Mouse (Mus musculus) midbrain, embryonic 16.5 days (tissue): ENCODE measurements around the gene Skap1. TPM values are rescaled to one million over a fixed set of nuclear protein-coding genes. Genes with fewer than 3 reads are reported as not detected.

ENCODE experiments used
- ATAC-seq: fragments of 200-750 bp; cut with Nextera tagmentation; 2 replicates; pipeline ENCODE4 v1.8.0; 2017; ENCODE audit warnings: moderate TSS enrichment
- H3K27ac ChIP-seq: fragments of 300-500 bp; sonication (generic); 2 replicates; pipeline ENCODE4 v1.5.1; 2014; ENCODE audit warnings: mild to moderate bottlenecking, low read length, mixed read lengths
- H3K27me3 ChIP-seq: fragments of 300-500 bp; sonication (generic); 2 replicates; pipeline ENCODE4 v1.6.1; 2014; ENCODE audit warnings: low read depth, low read length, mixed read lengths; ENCODE audit not compliant: control insufficient read depth, insufficient read depth
- H3K36me3 ChIP-seq: fragments of 300-500 bp; sonication (generic); 2 replicates; pipeline ENCODE4 v1.6.1; 2014; ENCODE audit warnings: mild to moderate bottlenecking, low read length, moderate library complexity, mixed read lengths; ENCODE audit not compliant: control insufficient read depth, insufficient read depth
- H3K4me1 ChIP-seq: fragments of 300-500 bp; sonication (generic); 2 replicates; pipeline ENCODE4 v1.6.1; 2014; ENCODE audit warnings: mild to moderate bottlenecking, low read length, mixed read lengths; ENCODE audit not compliant: control insufficient read depth, insufficient read depth
- H3K4me2 ChIP-seq: fragments of 300-500 bp; sonication (generic); 2 replicates; pipeline ENCODE4 v1.6.1; 2014; ENCODE audit warnings: mild to moderate bottlenecking, low read length, mixed read lengths
- H3K4me3 ChIP-seq: fragments of 300-500 bp; sonication (generic); 2 replicates; pipeline ENCODE4 v1.5.1; 2014; ENCODE audit warnings: low read depth, mild to moderate bottlenecking, low read length, moderate library complexity, mixed read lengths
- H3K9ac ChIP-seq: fragments of 300-500 bp; sonication (generic); 2 replicates; pipeline ENCODE4 v1.6.1; 2014; ENCODE audit warnings: low read depth, low read length, mixed read lengths
- H3K9me3 ChIP-seq: fragments of 300-500 bp; sonication (generic); replicated peaks from 2 replicates; pipeline ENCODE4 v1.6.1; 2014; ENCODE audit warnings: mild to moderate bottlenecking, low read length, mixed read lengths; ENCODE audit not compliant: control insufficient read depth, poor library complexity, severe bottlenecking
- WGBS: fragments of 180-500 bp; shearing (Covaris S2); extraction: QIAGEN DNeasy Blood & Tissue Kit; methylation state at CpG from one replicate; pipeline ENCODE4 v1.1.7; 2014; 5-methylcytosine and 5-hydroxymethylcytosine counted together
- polyA plus RNA-seq: library from polyadenylated mRNA; unstranded; fragments of >200 nt; fragmentation: Nextera tagmentation; extraction: Ambion mirVana; gene quantifications from 2 replicates; pipeline ENCODE4 v1.2.1, GENCODE M21; 2015

Gene Skap1
- polyA plus RNA-seq, 1 experiment from 2014 or later: 3.6 TPM

DNA sequence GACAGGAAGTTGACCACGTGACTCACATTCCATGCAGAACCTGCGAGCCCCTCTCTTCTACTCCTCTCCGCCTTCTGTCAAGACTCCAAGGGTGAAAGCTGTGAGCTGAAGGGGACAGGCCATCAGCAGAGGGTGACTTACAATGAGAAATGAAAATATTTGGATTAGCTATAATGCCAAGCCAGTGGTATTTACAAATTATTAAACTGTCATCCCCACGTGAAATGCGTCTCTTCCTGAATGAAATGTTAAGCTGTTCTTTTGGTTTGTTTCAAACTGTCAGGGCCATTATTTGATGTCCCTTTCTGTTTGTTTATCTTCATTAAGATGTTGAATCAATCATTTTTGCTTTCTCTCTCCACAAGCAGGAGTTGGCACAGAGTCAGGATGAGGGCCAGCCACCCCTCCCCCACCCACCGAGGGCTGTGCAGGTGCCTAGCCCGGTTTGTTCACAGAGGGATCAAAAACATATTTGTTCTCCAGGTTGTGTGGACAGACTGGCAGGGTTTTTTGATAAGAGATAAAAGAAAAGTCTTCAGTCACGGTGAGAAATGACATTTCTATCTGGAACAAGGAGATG, 210.5 kb downstream of the Skap1 start:
- Histone ChIP-seq H3K4me2 (no peak overlapping the region), H3K36me3 (no peaks in the 10 kb centered on the region), H3K4me3 (no peak overlapping the region), H3K4me1 (peaks cover 8% of the 10 kb centered on the region; the same call in 1 of the 2 replicates), H3K9ac (no peak overlapping the region), H3K9me3 (no peaks in the 10 kb centered on the region), H3K27ac (no peak overlapping the region), H3K27me3 (no peaks in the 10 kb centered on the region)
- ATAC-seq: no peak
- WGBS: 51% methylated on average over 8 of the region's 8 CpGs

- 87% methylated on average over 13 of the region's 13 CpGs for WGBS
- no peak overlapping the region for H3K27ac ChIP-seq
- ATAC-seq: no peak
- no peak overlapping the region for H3K9ac ChIP-seq
- no peak overlapping the region for H3K4me3 ChIP-seq
- no peaks in the 10 kb centered on the region for H3K9me3 ChIP-seq
- no peak overlapping the region for H3K4me2 ChIP-seq
- H3K27me3 ChIP-seq: no peaks in the 10 kb centered on the region
- H3K4me1 ChIP-seq: peaks cover 8% of the 10 kb centered on the region; the same call in 1 of the 2 replicates
- H3K36me3 ChIP-seq: no peaks in the 10 kb centered on the region
Measured at GRCm38 (mm10) chr11:96678026-96678425, 213.6 kb downstream of the Skap1 start.

GRCm38 (mm10) chr11:96679026-96679425, 214.6 kb downstream of the Skap1 start:
- WGBS: 84% methylated on average over 4 of the region's 4 CpGs
- no peak overlapping the region for H3K4me3 ChIP-seq
- H3K4me1 ChIP-seq: peaks cover 6% of the 10 kb centered on the region; the same call in 1 of the 2 replicates
- no peaks in the 10 kb centered on the region for H3K36me3 ChIP-seq
- no peaks in the 10 kb centered on the region for H3K9me3 ChIP-seq
- H3K27ac ChIP-seq: no peak overlapping the region
- H3K4me2 ChIP-seq: no peak overlapping the region
- no peak overlapping the region for H3K9ac ChIP-seq
- no peak for ATAC-seq
- no peaks in the 10 kb centered on the region for H3K27me3 ChIP-seq

DNA sequence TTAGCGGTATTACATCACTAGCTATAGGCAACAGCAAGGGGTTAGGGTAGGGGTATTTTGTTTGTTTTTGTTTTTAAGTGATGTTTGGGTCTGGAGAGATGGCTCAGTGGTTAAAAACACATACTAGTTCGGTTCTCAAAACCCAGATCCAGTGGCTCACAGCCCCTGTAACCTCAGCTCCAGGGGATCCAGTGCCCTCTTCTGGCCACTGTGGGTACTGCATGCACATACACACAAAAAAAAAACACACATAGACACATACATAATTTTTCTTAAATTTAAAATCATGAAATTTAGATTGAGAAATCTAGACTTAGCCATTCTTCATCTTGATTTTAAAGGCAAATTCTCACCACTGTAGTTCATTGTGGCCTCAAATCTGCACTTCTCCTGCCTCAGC, 221.0 kb downstream of the Skap1 start:
- 76% methylated on average over 2 of the region's 2 CpGs for WGBS
- Histone ChIP-seq H3K27me3 (no peaks in the 10 kb centered on the region), H3K4me2 (no peak overlapping the region), H3K9ac (no peak overlapping the region), H3K4me3 (no peak overlapping the region), H3K4me1 (no peaks in the 10 kb centered on the region), H3K36me3 (no peaks in the 10 kb centered on the region), H3K27ac (no peak overlapping the region), H3K9me3 (no peaks in the 10 kb centered on the region)
- no peak for ATAC-seq

DNA sequence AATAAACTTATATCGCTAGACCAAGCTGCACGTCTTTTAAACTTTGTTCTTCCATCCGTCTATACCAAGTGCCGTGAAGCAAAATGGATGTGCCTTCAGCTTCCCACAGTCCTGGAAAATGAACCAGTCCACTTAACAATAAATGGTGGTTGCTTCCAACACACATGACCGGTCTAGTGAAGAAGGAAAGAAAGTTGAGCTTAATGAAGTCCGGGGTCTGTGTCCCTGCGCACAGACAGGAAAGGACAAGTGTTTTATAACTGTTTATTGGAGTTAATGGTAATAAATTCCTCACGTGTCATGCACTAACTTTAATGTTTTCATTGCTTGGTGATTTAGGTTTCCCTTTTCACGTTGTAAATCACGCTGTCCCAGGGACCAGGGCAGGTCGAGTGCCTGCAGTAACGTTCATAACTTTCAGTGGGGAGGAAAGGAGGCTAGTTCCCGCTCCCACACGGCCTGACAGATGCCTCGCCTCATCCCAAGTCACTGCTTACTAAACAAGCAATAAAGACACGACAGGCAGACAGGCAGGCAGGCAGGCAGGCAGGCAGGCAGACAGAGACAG, 222.4 kb downstream of the Skap1 start:
- no peak overlapping the region for H3K4me2 ChIP-seq
- no peak overlapping the region for H3K4me3 ChIP-seq
- 77% methylated on average over 16 of the region's 16 CpGs for WGBS
- ATAC-seq: no peak
- H3K9me3 ChIP-seq: no peaks in the 10 kb centered on the region
- no peaks in the 10 kb centered on the region for H3K4me1 ChIP-seq
- no peaks in the 10 kb centered on the region for H3K36me3 ChIP-seq
- H3K27ac ChIP-seq: no peak overlapping the region
- no peak overlapping the region for H3K9ac ChIP-seq
- no peaks in the 10 kb centered on the region for H3K27me3 ChIP-seq

GRCm38 (mm10) chr11:96692250-96692649, 227.9 kb downstream of the Skap1 start:
- Histone ChIP-seq H3K4me2 (no peak overlapping the region), H3K4me1 (peaks cover 2% of the 10 kb centered on the region), H3K9ac (no peak overlapping the region), H3K27me3 (no peaks in the 10 kb centered on the region), H3K9me3 (no peaks in the 10 kb centered on the region), H3K4me3 (no peak overlapping the region), H3K36me3 (no peaks in the 10 kb centered on the region), H3K27ac (no peak overlapping the region)
- ATAC-seq: no peak
- WGBS: 81% methylated on average over 5 of the region's 5 CpGs

GRCm38 (mm10) chr11:96693360-96693759, 229.0 kb downstream of the Skap1 start:
- no peak overlapping the region for H3K9ac ChIP-seq
- H3K4me2 ChIP-seq: no peak overlapping the region
- no peaks in the 10 kb centered on the region for H3K36me3 ChIP-seq
- no peak overlapping the region for H3K27ac ChIP-seq
- peaks cover 2% of the 10 kb centered on the region for H3K4me1 ChIP-seq
- no peak overlapping the region for H3K4me3 ChIP-seq
- no peaks in the 10 kb centered on the region for H3K9me3 ChIP-seq
- ATAC-seq: no peak
- 94% methylated on average over 11 of the region's 11 CpGs for WGBS
- H3K27me3 ChIP-seq: no peaks in the 10 kb centered on the region

- Histone ChIP-seq H3K9me3 (no peaks in the 10 kb centered on the region), H3K4me1 (peaks cover 2% of the 10 kb centered on the region), H3K4me3 (no peak overlapping the region), H3K27me3 (no peaks in the 10 kb centered on the region), H3K36me3 (no peaks in the 10 kb centered on the region), H3K9ac (no peak overlapping the region), H3K4me2 (0 out of 2 replicates have a peak overlapping the region, but pooled peaks have one; percentile 20), H3K27ac (no peak overlapping the region)
- ATAC-seq: no peak
- 24% methylated on average over 11 of the region's 12 CpGs for WGBS
Measured at GRCm38 (mm10) chr11:96694774-96695173, 230.4 kb downstream of the Skap1 start.

GRCm38 (mm10) chr11:96696168-96696727, 231.9 kb downstream of the Skap1 start:
- Histone ChIP-seq H3K4me2 (peak overlapping the region; percentile 14; the same call in 1 of the 2 replicates), H3K27me3 (no peaks in the 10 kb centered on the region), H3K4me3 (no peak overlapping the region), H3K4me1 (peaks cover 2% of the 10 kb centered on the region), H3K9ac (no peak overlapping the region), H3K27ac (no peak overlapping the region), H3K36me3 (no peaks in the 10 kb centered on the region), H3K9me3 (no peaks in the 10 kb centered on the region)
- WGBS: 16% methylated on average over 15 of the region's 15 CpGs
- ATAC-seq: no peak
